Mouse (Mus musculus) hindbrain, embryonic 15.5 days (tissue): Measurements from ENCODE around the gene Itsn2. TPM values are rescaled to one million over a fixed set of nuclear protein-coding genes. Genes with fewer than 3 reads are reported as not detected.
"Not testable (repeated sequence)": the region's sequence is repeated elsewhere in the genome, so short reads cannot be mapped to it uniquely, and the experiment has no call there.

ENCODE experiments used
- ATAC-seq: fragments of 200-750 bp; cut with Nextera tagmentation; 2 replicates; pipeline ENCODE4 v1.8.0; 2017; ENCODE audit warnings: low read depth, moderate number of reproducible peaks, moderate TSS enrichment; ENCODE audit not compliant: low FRiP score
- H3K27ac ChIP-seq: fragments of 300-500 bp; sonication (generic); replicated peaks from 2 replicates; pipeline ENCODE4 v1.5.1; 2015; ENCODE audit warnings: mild to moderate bottlenecking, inconsistent platforms
- H3K27me3 ChIP-seq: fragments of 300-500 bp; sonication (generic); 2 replicates; pipeline ENCODE4 v1.6.1; 2015; ENCODE audit warnings: control low read depth, inconsistent platforms
- H3K36me3 ChIP-seq: fragments of 300-500 bp; sonication (generic); 2 replicates; pipeline ENCODE4 v1.6.1; 2015; ENCODE audit warnings: control low read depth, inconsistent platforms
- H3K4me1 ChIP-seq: fragments of 300-500 bp; sonication (generic); replicated peaks from 2 replicates; pipeline ENCODE4 v1.6.1; 2015; ENCODE audit warnings: control low read depth, inconsistent platforms
- H3K4me2 ChIP-seq: fragments of 300-500 bp; sonication (generic); 2 replicates; pipeline ENCODE4 v1.6.1; 2015; ENCODE audit warnings: moderate library complexity, mild to moderate bottlenecking, inconsistent platforms
- H3K4me3 ChIP-seq: fragments of 300-500 bp; sonication (generic); 2 replicates; pipeline ENCODE4 v1.5.1; 2015; ENCODE audit warnings: mild to moderate bottlenecking, inconsistent platforms
- H3K9ac ChIP-seq: fragments of 300-500 bp; sonication (generic); 2 replicates; pipeline ENCODE4 v1.6.1; 2015; ENCODE audit warnings: inconsistent platforms
- H3K9me3 ChIP-seq: fragments of 300-500 bp; sonication (generic); 2 replicates; pipeline ENCODE4 v1.6.1; 2016; ENCODE audit warnings: control low read depth, inconsistent platforms
- WGBS: fragments of 180-500 bp; shearing (Covaris S2); methylation state at CpG from one replicate; pipeline ENCODE4 v1.1.7; 2015; 5-methylcytosine and 5-hydroxymethylcytosine counted together
- polyA plus RNA-seq: library from polyadenylated mRNA; unstranded; fragments of >200 nt; fragmentation: Nextera tagmentation; extraction: Ambion mirVana; gene quantifications from 2 replicates; pipeline ENCODE4 v1.2.1, GENCODE M21; 2015

Gene Itsn2
- polyA plus RNA-seq, 1 experiment from 2014 or later = 24.1 TPM

DNA sequence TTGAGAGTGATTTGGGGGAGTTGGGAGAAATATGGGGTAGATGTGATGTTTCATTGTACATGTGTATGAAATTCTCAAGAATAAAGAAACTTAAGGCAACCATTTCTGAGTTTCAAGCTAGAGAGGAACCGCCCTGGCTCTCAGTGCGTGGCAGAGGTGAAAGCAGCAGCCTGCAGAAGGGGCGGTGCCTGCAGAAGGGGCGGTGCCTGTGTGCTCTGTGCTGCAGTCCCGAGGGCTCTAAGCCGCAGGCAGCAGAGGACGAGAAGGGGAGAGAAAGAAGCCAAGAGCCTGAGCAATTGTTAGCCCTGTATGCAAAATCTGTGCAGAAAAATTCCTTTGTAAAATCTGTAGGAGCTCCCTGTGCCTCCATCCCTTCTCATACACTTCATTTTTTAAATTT is 125.0 kb downstream of the Itsn2 start:
- H3K27ac ChIP-seq = no peak overlapping the region
- peak; percentile 59; the same call in 1 of the 2 replicates for ATAC-seq
- H3K4me2 ChIP-seq = no peak overlapping the region
- H3K4me3 ChIP-seq = no peak overlapping the region
- H3K9ac ChIP-seq = no peak overlapping the region
- WGBS = 7% methylated on average over 7 of the region's 7 CpGs
- 0 out of 2 replicates have a peak, but pooled peaks cover 3% of the 10 kb centered on the region for H3K4me1 ChIP-seq
- peaks cover 10% of the 10 kb centered on the region; the same call in 1 of the 2 replicates for H3K36me3 ChIP-seq
- H3K27me3 ChIP-seq = no peaks in the 10 kb centered on the region
- no peaks in the 10 kb centered on the region for H3K9me3 ChIP-seq

DNA sequence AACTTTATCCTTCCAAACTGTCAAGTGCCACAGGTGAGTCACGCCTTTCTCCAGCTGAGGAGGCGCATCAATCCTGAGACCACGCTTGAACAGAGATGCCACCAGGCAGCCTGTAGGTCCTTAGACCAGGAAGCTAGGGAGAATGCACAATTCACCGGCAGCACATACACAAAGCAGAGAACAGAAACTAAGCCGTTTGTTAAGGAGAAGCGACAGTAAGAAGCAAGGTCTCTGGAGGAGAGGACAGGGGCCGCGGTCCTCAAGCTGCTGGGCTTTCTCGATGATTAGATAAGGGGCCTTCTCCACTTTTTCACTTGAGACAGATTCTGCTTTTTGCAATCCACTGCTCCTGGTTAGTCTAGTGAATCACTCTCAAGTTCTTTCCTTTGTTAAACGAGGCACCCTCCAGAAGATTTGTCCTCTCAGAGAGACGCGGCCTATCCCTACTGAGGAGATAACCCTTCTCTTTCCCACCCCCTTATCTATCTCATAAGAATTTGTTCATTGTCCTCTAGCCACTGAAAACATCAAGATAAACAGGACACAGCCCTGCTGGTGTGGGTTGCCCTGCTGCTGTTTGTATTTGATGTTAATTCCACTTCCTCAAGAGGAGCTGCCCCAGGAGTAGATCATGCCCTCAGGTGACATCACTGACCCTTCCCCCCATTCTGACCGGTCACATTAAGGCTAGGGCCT is 126.8 kb downstream of the Itsn2 start:
- Histone ChIP-seq H3K9me3 (no peaks in the 10 kb centered on the region), H3K4me3 (no peak overlapping the region), H3K4me1 (0 out of 2 replicates have a peak, but pooled peaks cover 3% of the 10 kb centered on the region), H3K36me3 (no peaks in the 10 kb centered on the region), H3K27me3 (no peaks in the 10 kb centered on the region), H3K4me2 (no peak overlapping the region), H3K27ac (no peak overlapping the region), H3K9ac (no peak overlapping the region)
- WGBS = 85% methylated on average over 13 of the region's 13 CpGs
- no peak for ATAC-seq

DNA sequence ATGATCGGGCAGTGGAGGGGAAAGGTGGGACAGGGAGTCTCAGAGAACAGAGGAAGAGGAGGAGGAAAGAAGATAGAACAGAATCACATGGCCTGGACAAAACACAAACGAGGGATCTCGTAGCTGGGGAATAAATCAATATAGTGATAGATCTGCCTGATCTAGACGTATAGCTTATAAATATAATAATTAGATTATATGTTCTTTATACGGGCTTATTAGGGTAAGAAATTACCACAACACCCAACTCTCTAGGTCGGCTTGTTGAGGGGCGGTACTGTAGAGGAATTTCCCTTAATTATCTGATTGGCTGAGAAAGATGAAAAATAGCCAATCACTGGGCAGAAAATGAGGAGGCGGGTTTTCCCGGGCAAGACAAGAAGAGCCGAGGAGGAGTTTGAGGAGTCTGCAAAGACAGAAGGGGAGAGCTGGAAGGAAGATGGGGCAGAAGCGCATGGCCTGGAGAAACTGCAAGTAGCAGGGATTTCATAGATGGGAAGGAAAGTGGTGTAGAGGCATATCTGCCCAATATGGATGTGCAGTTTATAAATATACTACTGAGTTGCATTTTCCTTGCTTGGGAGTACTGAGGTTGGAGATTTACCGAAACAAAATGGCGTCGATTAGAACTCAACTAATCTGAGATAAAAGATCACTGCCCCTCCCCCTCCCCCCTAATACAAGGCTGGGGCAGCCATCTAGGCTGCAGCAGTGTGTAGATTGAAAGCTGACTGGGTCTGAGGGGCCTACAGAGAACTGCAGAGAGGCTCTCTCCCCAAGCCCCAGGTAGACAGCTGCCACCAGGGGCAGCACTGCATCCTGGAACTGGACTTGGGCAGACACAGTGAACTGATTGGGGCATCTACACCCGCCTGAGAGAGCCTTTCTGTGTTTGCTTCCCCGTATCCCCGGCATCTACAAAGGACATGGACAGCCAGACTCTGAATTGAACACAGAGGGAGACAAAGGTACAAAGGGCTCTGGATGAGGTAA is 127.6 kb downstream of the Itsn2 start:
- Histone ChIP-seq H3K36me3 (no peaks in the 10 kb centered on the region), H3K9me3 (no peaks in the 10 kb centered on the region), H3K27ac (no peak overlapping the region), H3K27me3 (no peaks in the 10 kb centered on the region), H3K4me1 (0 out of 2 replicates have a peak, but pooled peaks cover 3% of the 10 kb centered on the region), H3K4me2 (no peak overlapping the region), H3K9ac (no peak overlapping the region), H3K4me3 (no peak overlapping the region)
- ATAC-seq = no peak
- 81% methylated on average over 17 of the region's 17 CpGs for WGBS

DNA sequence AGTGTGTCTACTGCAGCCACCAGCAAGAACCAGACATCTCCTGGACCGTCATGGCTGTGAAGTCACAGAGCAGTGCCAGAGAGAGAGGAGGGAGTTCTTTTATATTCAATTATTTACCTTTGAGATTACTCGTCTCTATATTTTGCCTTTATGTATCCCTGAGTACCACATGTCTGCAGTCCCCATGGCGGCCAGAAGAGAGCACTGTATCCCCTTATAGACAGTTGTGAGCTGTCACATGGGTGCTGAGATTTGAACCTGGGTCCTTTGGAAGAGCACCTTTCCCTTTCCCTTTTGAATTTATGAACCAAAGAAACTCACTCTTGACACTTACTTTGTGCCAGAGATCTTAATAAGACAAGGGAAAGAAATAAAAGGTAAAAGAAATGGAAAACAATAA is 136.7 kb downstream of the Itsn2 start:
- Histone ChIP-seq H3K4me1 (no peaks in the 10 kb centered on the region), H3K4me3 (no peak overlapping the region), H3K4me2 (no peak overlapping the region), H3K36me3 (no peaks in the 10 kb centered on the region), H3K27me3 (no peaks in the 10 kb centered on the region), H3K9me3 (no peaks in the 10 kb centered on the region), H3K9ac (no peak overlapping the region), H3K27ac (no peak overlapping the region)
- no peak for ATAC-seq
- WGBS = 89% methylated on average over 3 of the region's 3 CpGs

GRCm38 (mm10) chr12:4731629-4732028 is 139.2 kb downstream of the Itsn2 start:
- Histone ChIP-seq H3K9me3 (no peaks in the 10 kb centered on the region), H3K27ac (no peak overlapping the region), H3K27me3 (no peaks in the 10 kb centered on the region), H3K4me3 (no peak overlapping the region), H3K9ac (no peak overlapping the region), H3K4me1 (no peaks in the 10 kb centered on the region), H3K36me3 (no peaks in the 10 kb centered on the region), H3K4me2 (no peak overlapping the region)
- no peak for ATAC-seq
- 69% methylated on average over 4 of the region's 4 CpGs for WGBS

DNA sequence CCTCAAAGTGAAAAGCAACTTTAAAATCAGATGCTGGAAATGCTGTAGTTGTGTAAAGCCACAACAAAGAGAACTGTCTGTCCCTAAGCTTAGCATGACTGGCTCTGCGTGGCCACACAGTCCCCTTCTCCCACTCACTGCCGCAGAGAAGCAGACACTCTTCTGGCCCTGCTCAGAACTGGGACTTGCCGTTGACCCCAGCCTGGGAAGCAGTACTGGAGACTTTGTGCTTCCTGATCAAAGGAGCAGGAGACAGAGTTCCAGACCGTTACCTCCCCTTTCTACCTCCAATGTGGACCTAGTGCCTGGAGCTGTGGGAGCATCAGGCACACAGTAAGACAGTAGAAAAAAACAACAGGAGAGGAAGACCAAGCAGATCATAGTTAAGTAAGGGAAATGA is 139.9 kb downstream of the Itsn2 start:
- H3K4me2 ChIP-seq = no peak overlapping the region
- 72% methylated on average over 4 of the region's 4 CpGs for WGBS
- H3K4me3 ChIP-seq = no peak overlapping the region
- no peak overlapping the region for H3K27ac ChIP-seq
- no peaks in the 10 kb centered on the region for H3K36me3 ChIP-seq
- H3K27me3 ChIP-seq = no peaks in the 10 kb centered on the region
- H3K9ac ChIP-seq = no peak overlapping the region
- no peak for ATAC-seq
- no peaks in the 10 kb centered on the region for H3K4me1 ChIP-seq
- H3K9me3 ChIP-seq = no peaks in the 10 kb centered on the region

DNA sequence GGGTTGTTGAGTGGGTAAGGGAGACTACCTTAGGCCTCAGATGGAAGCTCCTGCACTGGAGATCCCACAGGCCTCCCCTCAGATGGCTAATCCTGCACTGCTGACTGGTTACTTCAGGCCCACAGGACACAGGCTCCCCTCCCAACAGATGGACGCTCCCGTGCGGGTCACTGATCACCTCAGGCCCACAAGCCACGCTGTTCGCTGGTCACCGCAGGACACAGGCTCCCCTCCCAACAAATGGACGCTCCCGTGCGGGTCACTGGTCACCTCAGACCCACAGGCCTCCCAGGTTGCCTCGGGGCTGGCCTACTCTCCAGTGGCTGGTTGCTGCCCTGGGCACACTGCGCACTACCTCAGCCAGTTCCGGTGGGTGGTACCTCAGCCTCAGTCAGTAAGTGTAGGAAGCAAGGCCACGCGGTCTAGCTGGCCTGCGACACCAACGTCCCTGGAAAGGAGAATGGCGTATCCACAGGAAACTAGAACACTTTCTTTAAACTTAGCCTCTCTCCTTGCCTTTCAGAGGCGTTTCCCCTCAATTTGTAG is 145.7 kb downstream of the Itsn2 start, which contains the start of gene Fam228a:
TSS of gene Fam228a (minus strand) at position 400 of the 546 bp plus-strand sequence.
- H3K9me3 ChIP-seq = no peaks in the 10 kb centered on the region
- ATAC-seq = no peak
- H3K4me1 ChIP-seq = no peaks in the 10 kb centered on the region
- no peak within 1 kb of the TSS for H3K4me3 ChIP-seq
- H3K27ac ChIP-seq = no peak within 1 kb of the TSS
- H3K9ac ChIP-seq = no peak within 1 kb of the TSS
- no peak within 1 kb of the TSS for H3K4me2 ChIP-seq
- WGBS = 79% methylated on average over 18 of the region's 18 CpGs
- no peaks in the 10 kb centered on the region for H3K36me3 ChIP-seq
- no peaks in the 10 kb centered on the region for H3K27me3 ChIP-seq

DNA sequence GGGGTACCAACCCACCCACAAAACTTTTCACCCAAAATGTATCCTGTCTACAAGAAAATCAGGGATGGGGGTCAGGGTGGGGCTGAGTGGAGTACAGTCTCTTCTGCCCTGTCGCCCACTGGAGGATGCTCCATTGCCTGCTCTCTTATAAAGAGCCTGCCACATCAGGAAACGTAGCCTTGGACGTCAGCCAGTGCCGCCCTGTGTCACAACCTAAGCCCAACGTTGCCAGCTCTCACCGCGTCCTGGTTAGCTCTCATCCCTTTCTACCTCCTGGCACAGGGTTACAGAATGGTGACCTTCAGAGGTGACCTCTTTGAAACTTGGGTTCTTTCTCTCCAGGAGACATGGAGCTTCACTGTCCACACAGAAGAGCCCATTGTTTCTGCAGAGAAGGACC is 148.4 kb downstream of the Itsn2 start:
- Histone ChIP-seq H3K27me3 (no peaks in the 10 kb centered on the region), H3K9ac (no peak overlapping the region), H3K4me1 (no peaks in the 10 kb centered on the region), H3K4me3 (no peak overlapping the region), H3K36me3 (no peaks in the 10 kb centered on the region), H3K9me3 (no peaks in the 10 kb centered on the region), H3K27ac (no peak overlapping the region), H3K4me2 (no peak overlapping the region)
- ATAC-seq = no peak
- WGBS = 73% methylated on average over 7 of the region's 7 CpGs

DNA sequence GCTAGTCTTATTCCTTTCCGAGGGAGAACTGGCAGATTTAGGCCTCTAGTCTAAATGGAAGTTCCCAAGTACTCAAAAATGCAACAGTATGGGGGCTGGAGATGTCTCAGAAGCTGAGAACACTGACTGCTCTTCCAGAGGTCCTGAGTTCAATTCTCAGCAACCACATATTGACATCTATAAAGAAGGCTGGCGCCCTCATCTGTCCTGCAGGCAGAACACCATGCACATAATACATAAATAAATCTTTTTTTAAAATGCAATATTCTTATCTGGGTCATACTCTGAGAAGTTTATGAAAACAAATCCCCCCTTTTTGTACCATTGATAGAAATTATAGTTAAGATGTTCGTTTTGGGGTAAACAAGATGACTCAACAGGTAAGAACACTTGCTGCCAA is 149.7 kb downstream of the Itsn2 start:
- Histone ChIP-seq H3K27me3 (no peaks in the 10 kb centered on the region), H3K36me3 (no peaks in the 10 kb centered on the region), H3K4me1 (no peaks in the 10 kb centered on the region), H3K9me3 (no peaks in the 10 kb centered on the region), H3K4me2 (no peak overlapping the region), H3K27ac (no peak overlapping the region), H3K9ac (no peak overlapping the region), H3K4me3 (no peak overlapping the region)
- no peak for ATAC-seq
- WGBS = 94% methylated on average over 3 of the region's 3 CpGs

DNA sequence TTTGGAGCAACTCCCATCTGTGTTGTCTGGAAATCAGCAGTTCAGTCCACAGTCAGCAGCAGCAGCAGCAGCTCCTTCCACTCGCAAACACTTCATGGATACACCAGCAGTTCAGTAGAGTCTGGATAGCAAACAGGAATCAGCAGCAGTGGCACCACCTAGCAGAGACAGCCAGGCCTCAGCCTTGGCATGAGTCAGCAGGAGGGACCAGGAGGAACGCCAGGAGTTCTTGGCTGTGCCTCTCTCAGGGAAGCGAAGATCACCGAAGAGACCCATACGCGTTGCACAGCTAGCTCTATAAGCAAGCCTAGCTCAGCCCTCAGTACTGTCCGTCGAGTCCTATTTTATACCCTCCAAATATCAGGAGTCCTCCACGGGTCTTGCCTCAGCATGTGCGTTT is 152.0 kb downstream of the Itsn2 start:
- no peak overlapping the region for H3K4me3 ChIP-seq
- no peaks in the 10 kb centered on the region for H3K9me3 ChIP-seq
- WGBS = 91% methylated on average over 10 of the region's 10 CpGs
- no peaks in the 10 kb centered on the region for H3K27me3 ChIP-seq
- no peak overlapping the region for H3K4me2 ChIP-seq
- H3K36me3 ChIP-seq = no peaks in the 10 kb centered on the region
- no peaks in the 10 kb centered on the region for H3K4me1 ChIP-seq
- ATAC-seq = no peak
- no peak overlapping the region for H3K27ac ChIP-seq
- no peak overlapping the region for H3K9ac ChIP-seq

DNA sequence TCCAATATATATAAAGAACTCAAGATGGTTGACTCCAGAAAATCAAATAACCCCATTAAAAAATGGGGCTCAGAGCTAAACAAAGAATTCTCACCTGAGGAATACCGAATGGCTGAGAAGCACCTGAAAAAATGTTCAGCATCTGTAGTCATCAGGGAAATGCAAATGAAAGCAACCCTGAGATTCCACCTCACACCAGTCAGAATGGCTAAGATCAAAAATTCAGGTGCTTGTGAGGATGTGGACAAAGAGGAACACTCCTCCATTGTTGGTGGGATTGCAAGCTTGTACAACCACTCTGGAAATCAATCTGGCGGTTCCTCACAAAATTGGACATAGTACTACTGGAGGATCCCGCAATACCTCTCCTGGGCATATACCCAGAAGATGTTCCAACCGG is 162.0 kb downstream of the Itsn2 start:
- H3K9me3 ChIP-seq, ATAC-seq, H3K27me3 ChIP-seq, H3K4me3 ChIP-seq, H3K9ac ChIP-seq, H3K36me3 ChIP-seq, H3K4me2 ChIP-seq, H3K4me1 ChIP-seq, H3K27ac ChIP-seq: not testable (repeated sequence)
- 96% methylated on average over 4 of the region's 4 CpGs for WGBS

DNA sequence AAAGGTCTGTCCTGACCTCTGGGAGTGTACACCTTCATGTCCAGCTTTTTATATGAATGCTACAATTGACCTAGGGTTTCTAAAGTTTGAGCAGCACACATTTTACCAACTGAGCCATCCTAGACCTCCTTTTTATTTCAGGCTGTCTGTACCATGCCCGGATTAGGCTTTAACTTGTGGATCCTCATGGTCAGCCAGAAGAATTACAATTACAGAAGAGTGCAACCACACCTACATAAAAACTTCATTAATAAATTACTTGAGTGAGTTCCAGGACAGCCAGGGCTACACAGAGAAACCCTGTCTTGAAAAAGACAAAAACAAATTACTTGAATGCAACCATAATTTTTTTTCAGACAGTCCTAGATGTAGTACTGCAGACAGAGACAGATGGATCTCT is 164.6 kb downstream of the Itsn2 start:
- no peaks in the 10 kb centered on the region for H3K36me3 ChIP-seq
- no peak overlapping the region for H3K9ac ChIP-seq
- H3K4me1 ChIP-seq = no peaks in the 10 kb centered on the region
- H3K4me3 ChIP-seq = no peak overlapping the region
- ATAC-seq = no peak
- WGBS = 86% methylated on average over 1 of the region's 1 CpGs
- H3K4me2 ChIP-seq = no peak overlapping the region
- no peak overlapping the region for H3K27ac ChIP-seq
- H3K27me3 ChIP-seq = no peaks in the 10 kb centered on the region
- H3K9me3 ChIP-seq = no peaks in the 10 kb centered on the region
